Mouse (Mus musculus): ENCODE data around the gene Hscb. TPM values are rescaled to one million over a fixed set of nuclear protein-coding genes. Genes with fewer than 3 reads are reported as not detected.

Hscb gene
- polyA plus RNA-seq, 1 experiment = 13.1 TPM

- no peak for DNase-seq (ENCODE audit: low read depth, low spot score)
- 41% methylated on average over 5 of the region's 5 CpGs for WGBS
These were observed 50.9 kb downstream of the Hscb start for GRCm38 (mm10) chr5:110788684-110789083.

GRCm38 (mm10) chr5:110786081-110786835 lies 53.3 kb downstream of the Hscb start:
- WGBS = 74% methylated on average over 11 of the region's 11 CpGs
- DNase-seq (ENCODE audit: low read depth, low spot score) = no peak

- 50% methylated on average over 8 of the region's 8 CpGs for WGBS
- DNase-seq (ENCODE audit: low read depth, low spot score) = no peak
These were observed 56.4 kb downstream of the Hscb start for GRCm38 (mm10) chr5:110783150-110783549.

- WGBS = 81% methylated on average over 7 of the region's 7 CpGs
- no peak for DNase-seq (ENCODE audit: low read depth, low spot score)
These were observed 57.9 kb downstream of the Hscb start for GRCm38 (mm10) chr5:110781529-110782238.

GRCm38 (mm10) chr5:110780761-110781528 lies 58.6 kb downstream of the Hscb start:
- DNase-seq (ENCODE audit: low read depth, low spot score) = no peak
- WGBS = 34% methylated on average over 10 of the region's 10 CpGs

GRCm38 (mm10) chr5:110779998-110780760 lies 59.4 kb downstream of the Hscb start, which contains the start of gene Pus1:
Gene Pus1 (minus strand): TSS chr5:110780659.
- DNase-seq (ENCODE audit: low read depth, low spot score) = peak; percentile 77

GRCm38 (mm10) chr5:110779276-110779997 lies 60.1 kb downstream of the Hscb start:
- 10% methylated on average over 15 of the region's 15 CpGs for WGBS
- no peak for DNase-seq (ENCODE audit: low read depth, low spot score)

More at GRCm38 (mm10) chr5:110779998-110780760, 59.4 kb downstream of the Hscb start, which contains the start of gene Pus1:
- under 1% methylated on average over 57 of the region's 57 CpGs for WGBS

Other genes with a start within 250 kb of the Hscb start
- 58.3 and 61.3 TPM in 2 replicates for gene Noc4l, start 186.4 kb downstream of the Hscb start, polyA plus RNA-seq (2012; rRNA removed)
- gene Ddx51, start 186.3 kb downstream of the Hscb start, polyA plus RNA-seq (2012; rRNA removed) = 10.4 and 10.7 TPM in 2 replicates
- gene Ep400, start 69.1 kb downstream of the Hscb start, polyA plus RNA-seq (2012; rRNA removed) = 33.9 and 49.5 TPM in 2 replicates
- gene Pus1, start 59.1 kb downstream of the Hscb start, polyA plus RNA-seq (2012; rRNA removed) = 36.8 and 37.9 TPM in 2 replicates
- 16.6 and 21.0 TPM in 2 replicates for gene Ulk1, start 29.7 kb downstream of the Hscb start, polyA plus RNA-seq (2012; rRNA removed)
- gene Chek2, start 202 bp upstream of the Hscb start, polyA plus RNA-seq (2012; rRNA removed) = 8.2 and 13.4 TPM in 2 replicates
- gene Ttc28, start 40.0 kb upstream of the Hscb start, polyA plus RNA-seq (2012; rRNA removed) = 1.1 and 1.9 TPM in 2 replicates